Mouse (Mus musculus) CH12.LX (cell line): ENCODE results near the gene Aldh3b2. TPM values are rescaled to one million over a fixed set of nuclear protein-coding genes. Genes with fewer than 3 reads are reported as not detected.
A peak's percentile ranks its signal among the peaks of the same experiment; 100 is the strongest.
"Not testable (repeated sequence)": the region's sequence is repeated elsewhere in the genome, so short reads cannot be mapped to it uniquely, and the experiment has no call there.

Experiments
- DNase-seq: peaks from one replicate; pipeline ENCODE4 v3.0.0-alpha.2; 2013; ENCODE audit errors: extremely low read depth
- H3K27ac ChIP-seq: 2 replicates; pipeline ENCODE4 v1.5.1; 2012; ENCODE audit warnings: low read depth, mild to moderate bottlenecking, control low read depth, moderate library complexity; ENCODE audit not compliant: insufficient read depth
- H3K27me3 ChIP-seq: replicated peaks from 2 replicates; pipeline ENCODE3; 2012; ENCODE audit warnings: inconsistent platforms
- H3K36me3 ChIP-seq, 2 experiments: replicated peaks in 1 of 2; 2 replicates each; pipeline versions ENCODE3 to v1.6.1; 2012; ENCODE audit warnings: inconsistent platforms in 1 of 2, low read length in 1 of 2, mild to moderate bottlenecking in 1 of 2, mixed read lengths in 1 of 2, moderate library complexity in 1 of 2; ENCODE audit not compliant: control insufficient read depth in 1 of 2, insufficient read depth in 1 of 2
- H3K4me1 ChIP-seq, 2 experiments: 2 replicates each; pipeline ENCODE4 v1.6.1; 2012; ENCODE audit warnings: inconsistent platforms in 1 of 2, moderate library complexity in 1 of 2; ENCODE audit not compliant: insufficient read depth in 2 of 2, control insufficient read depth in 1 of 2
- H3K4me2 ChIP-seq: 2 replicates; pipeline ENCODE4 v1.6.1; 2012; ENCODE audit warnings: low read depth, mild to moderate bottlenecking, control low read depth; ENCODE audit not compliant: poor library complexity, insufficient read depth, severe bottlenecking
- H3K4me3 ChIP-seq, 3 experiments: fragments of 150-350 bp in 1 of 3; sonication (generic) in 1 of 3; replicated peaks in 1 of 3; 2 replicates each; pipeline versions ENCODE3 to v1.5.1; 2011 to 2012; ENCODE audit warnings: low read depth in 2 of 3, low read length in 2 of 3, mild to moderate bottlenecking in 2 of 3, moderate library complexity in 2 of 3, control low read depth in 1 of 3, improper control_type of control experiment in 1 of 3, inconsistent platforms in 1 of 3, mixed read lengths in 1 of 3; ENCODE audit not compliant: poor library complexity in 1 of 3
- H3K79me2 ChIP-seq: replicated peaks from 2 replicates; pipeline ENCODE4 v1.6.1; 2012; ENCODE audit warnings: mild to moderate bottlenecking, moderate library complexity; ENCODE audit not compliant: control insufficient read depth, poor library complexity, insufficient read depth, severe bottlenecking; ENCODE audit errors: extremely low read depth
- H3K9ac ChIP-seq: 2 replicates; pipeline ENCODE4 v1.6.1; 2012; ENCODE audit warnings: low read depth, mild to moderate bottlenecking, control low read depth, moderate library complexity; ENCODE audit not compliant: insufficient read depth
- H3K9me3 ChIP-seq: replicated peaks from 2 replicates; pipeline ENCODE3; 2012; ENCODE audit warnings: low read length, inconsistent platforms, mixed read lengths
- ETS1 ChIP-seq: conservative IDR thresholded peaks from 2 replicates; pipeline ENCODE4 v1.6.1; 2012; ENCODE audit warnings: low read depth, mild to moderate bottlenecking, inconsistent platforms, low read length, improper control_type of control experiment, moderate library complexity
- GABPA ChIP-seq: IDR thresholded peaks from 2 replicates; pipeline ENCODE4 v1.6.1; 2012; ENCODE audit warnings: low read depth, low read length, improper control_type of control experiment, inconsistent platforms; ENCODE audit not compliant: insufficient replicate concordance
- HCFC1 ChIP-seq: IDR thresholded peaks from 2 replicates; pipeline ENCODE4 v1.6.1; 2012; ENCODE audit warnings: low read depth, mild to moderate bottlenecking, inconsistent platforms, low read length, improper control_type of control experiment
- JUND ChIP-seq: conservative IDR thresholded peaks from 2 replicates; pipeline ENCODE4 v1.6.1; 2011; ENCODE audit warnings: low read depth, low read length, improper control_type of control experiment
- KAT2A ChIP-seq: IDR thresholded peaks from 2 replicates; pipeline ENCODE4 v1.6.1; 2012; ENCODE audit warnings: low read length, improper control_type of control experiment, inconsistent platforms; ENCODE audit not compliant: insufficient replicate concordance
- MAFK ChIP-seq: IDR thresholded peaks from 2 replicates; pipeline ENCODE4 v1.6.1; 2011; ENCODE audit warnings: low read length, improper control_type of control experiment; ENCODE audit not compliant: insufficient replicate concordance
- MAX ChIP-seq: IDR thresholded peaks from 2 replicates; pipeline ENCODE4 v1.6.1; 2011; ENCODE audit warnings: low read length, improper control_type of control experiment
- MEF2A ChIP-seq: IDR thresholded peaks from 2 replicates; pipeline ENCODE4 v1.6.1; 2014; ENCODE audit warnings: low read depth, mild to moderate bottlenecking, inconsistent platforms, low read length, improper control_type of control experiment, borderline replicate concordance
- MXI1 ChIP-seq: IDR thresholded peaks from 2 replicates; pipeline ENCODE4 v1.6.1; 2011; ENCODE audit warnings: mild to moderate bottlenecking, low read depth, low read length, improper control_type of control experiment
- MYC ChIP-seq: IDR thresholded peaks from 2 replicates; pipeline ENCODE4 v1.6.1; 2011; ENCODE audit warnings: low read depth, mild to moderate bottlenecking, improper control_type of control experiment, low read length
- PAX5 ChIP-seq: IDR thresholded peaks from 2 replicates; pipeline ENCODE4 v1.6.1; 2012; ENCODE audit warnings: low read length, inconsistent platforms, mixed read lengths
- POLR2A ChIP-seq: IDR thresholded peaks from 2 replicates; pipeline ENCODE4 v1.6.1; 2011; ENCODE audit warnings: low read depth, mild to moderate bottlenecking, improper control_type of control experiment, low read length
- POLR2AphosphoS2 ChIP-seq: IDR thresholded peaks from 2 replicates; pipeline ENCODE4 v1.6.1; 2011; ENCODE audit warnings: low read depth, low read length, improper control_type of control experiment
- RAD21 ChIP-seq: IDR thresholded peaks from 2 replicates; pipeline ENCODE4 v1.6.1; 2011; ENCODE audit warnings: low read depth, mild to moderate bottlenecking, low read length, improper control_type of control experiment, moderate library complexity
- SIN3A ChIP-seq: IDR thresholded peaks from 2 replicates; pipeline ENCODE4 v1.6.1; 2012; ENCODE audit warnings: low read length, improper control_type of control experiment, inconsistent platforms
- TBP ChIP-seq: conservative IDR thresholded peaks from 2 replicates; pipeline ENCODE4 v1.6.1; 2011; ENCODE audit warnings: low read depth, low read length, improper control_type of control experiment
- TCF12 ChIP-seq: IDR thresholded peaks from 2 replicates; pipeline ENCODE4 v1.6.1; 2014; ENCODE audit warnings: low read depth, mild to moderate bottlenecking, inconsistent platforms, low read length, improper control_type of control experiment
- UBTF ChIP-seq: IDR thresholded peaks from 2 replicates; pipeline ENCODE4 v1.6.1; 2012; ENCODE audit warnings: low read depth, mild to moderate bottlenecking, inconsistent platforms, low read length, improper control_type of control experiment, moderate library complexity
- USF2 ChIP-seq: conservative IDR thresholded peaks from 2 replicates; pipeline ENCODE4 v1.6.1; 2011; ENCODE audit warnings: low read depth, low read length, improper control_type of control experiment
- ZC3H11A ChIP-seq: IDR thresholded peaks from 2 replicates; pipeline ENCODE4 v1.6.1; 2012; ENCODE audit warnings: low read depth, mild to moderate bottlenecking, inconsistent platforms, low read length, improper control_type of control experiment
- ZKSCAN1 ChIP-seq: IDR thresholded peaks from 2 replicates; pipeline ENCODE4 v1.6.1; 2012; ENCODE audit warnings: low read depth, inconsistent platforms, low read length, improper control_type of control experiment, borderline replicate concordance
- ZMIZ1 ChIP-seq: IDR thresholded peaks from 2 replicates; pipeline ENCODE4 v1.6.1; 2012; ENCODE audit warnings: low read depth, mild to moderate bottlenecking, inconsistent platforms, low read length, improper control_type of control experiment
- ZNF384 ChIP-seq: IDR thresholded peaks from 2 replicates; pipeline ENCODE4 v1.6.1; 2012; ENCODE audit warnings: low read depth, low read length, improper control_type of control experiment, inconsistent platforms
- dilution Hi-C: fragments of 300-500 bp; cut with MboI; formaldehyde crosslinking; loops from 2 replicates; pipeline ENCODE4 v1.14.3; 2020; ENCODE audit warnings: low sequenced_read_pairs; ENCODE audit not compliant: extremely low pct_unique_long_range_greater_than_20kb, extremely low pct_ligation_motif_present
- in situ Hi-C: fragments of 300-500 bp; cut with MboI; formaldehyde crosslinking; loops from 3 replicates; pipeline ENCODE4 v1.14.3; 2019; ENCODE audit warnings: low sequenced_read_pairs, low pct_ligation_motif_present, low pct_unique_long_range_greater_than_20kb, mixed read lengths
- polyA plus RNA-seq: library from polyadenylated mRNA; unstranded; fragments of >175 nt; gene quantifications from 2 replicates; pipeline ENCODE4 v1.2.1, GENCODE M21; 2012; ENCODE audit warnings: low read depth; ENCODE audit not compliant: insufficient read length
- total RNA-seq, 2 experiments: library from RNA; depleted of rRNA; stranded (reverse); fragments of 300-350 nt in 1 of 2; fragments of >200 nt in 1 of 2; gene quantifications; 2 replicates each; pipeline ENCODE4 v1.2.3; 2012 to 2014

Aldh3b2 gene
- total and polyA plus RNA-seq, 3 experiments, result not detected

- TF ChIP-seq USF2 (no peak), TBP (no peak), HCFC1 (no peak), PAX5 (no peak), POLR2AphosphoS2 (no peak), MXI1 (no peak), ZMIZ1 (no peak), ZKSCAN1 (no peak), MAX (no peak), ETS1 (no peak), KAT2A (no peak), JUND (no peak)
- DNase-seq, result no peak
- dilution Hi-C loops, result no loop called here
These were observed 4.9 kb upstream of the Aldh3b2 start for GRCm38 (mm10) chr19:3967258-3967657.

GRCm38 (mm10) chr19:3974608-3975007 is 2.5 kb downstream of the Aldh3b2 start:
- DNase-seq, in situ Hi-C loops, H3K27ac ChIP-seq, H3K27me3 ChIP-seq, H3K79me2 ChIP-seq, H3K9me3 ChIP-seq, H3K4me2 ChIP-seq, H3K9ac ChIP-seq, dilution Hi-C loops, H3K4me3 ChIP-seq, H3K36me3 ChIP-seq: not testable (repeated sequence)
- peaks cover 9 to 26% of the 10 kb centered on the region in 2 experiments for H3K4me1 ChIP-seq

More at GRCm38 (mm10) chr19:3967258-3967657, 4.9 kb upstream of the Aldh3b2 start:
- H3K4me2 ChIP-seq, result no peak overlapping the region
- no peaks in the 10 kb centered on the region for H3K9me3 ChIP-seq
- H3K4me1 ChIP-seq, result peaks cover 0 to 15% of the 10 kb centered on the region in 2 experiments; a peak in 3 of 4 replicates
- in situ Hi-C loops, result no loop called here
- no peak overlapping the region for H3K9ac ChIP-seq
- no peak overlapping the region for H3K4me3 ChIP-seq
- no peak overlapping the region for H3K27ac ChIP-seq
- peaks cover 6% of the 10 kb centered on the region for H3K27me3 ChIP-seq
- no peaks in the 10 kb centered on the region for H3K36me3 ChIP-seq
- H3K79me2 ChIP-seq, result no peaks in the 10 kb centered on the region

- in situ Hi-C loops, result no loop called here
- Histone ChIP-seq H3K27ac (no peak overlapping the region), H3K4me2 (no peak overlapping the region), H3K4me3 (no peak overlapping the region), H3K79me2 (no peaks in the 10 kb centered on the region), H3K36me3 (no peaks in the 10 kb centered on the region), H3K27me3 (peaks cover 4% of the 10 kb centered on the region), H3K9me3 (no peaks in the 10 kb centered on the region), H3K9ac (no peak overlapping the region), H3K4me1 (peaks cover 9 to 32% of the 10 kb centered on the region in 2 experiments)
- dilution Hi-C loops, result no loop called here
- DNase-seq, result peak; percentile 31
- TF ChIP-seq ETS1, result no peak
- no peak for TF ChIP-seq JUND
- TF ChIP-seq HCFC1, result no peak
- TF ChIP-seq ZC3H11A, result no peak
- TF ChIP-seq ZKSCAN1, result no peak
- TF ChIP-seq TCF12, result no peak
- TF ChIP-seq MYC, result no peak
- no peak for TF ChIP-seq UBTF
- TF ChIP-seq SIN3A, result no peak
- no peak for TF ChIP-seq MXI1
- TF ChIP-seq MAFK, result no peak
- TF ChIP-seq GABPA, result no peak
- TF ChIP-seq RAD21, result no peak
- no peak for TF ChIP-seq POLR2A
- no peak for TF ChIP-seq MEF2A
- TF ChIP-seq ZNF384, result no peak
These were observed 3.7 kb downstream of the Aldh3b2 start for GRCm38 (mm10) chr19:3975866-3976265.
